Mouse (Mus musculus) layer of hippocampus, postnatal 10 days (tissue): ENCODE measurements around the gene Chd6. TPM values are rescaled to one million over a fixed set of nuclear protein-coding genes. Genes with fewer than 3 reads are reported as not detected.
A peak's percentile ranks its signal among the peaks of the same experiment; 100 is the strongest.

Experiments used
- DNase-seq, 2 experiments: peaks; one replicate each; pipeline ENCODE4 v3.0.0; 2021; ENCODE audit warnings: low spot score in 2 of 2
- total RNA-seq, 2 experiments: library from RNA; stranded (reverse); gene quantifications; 2 replicates each; pipeline ENCODE4 v1.2.3; 2021

Gene Chd6
- total RNA-seq, 2 experiments from 2014 or later = 55.9 to 63.9 TPM

GRCm38 (mm10) chr2:160934451-160934850 is 174.4 kb downstream of the Chd6 start:
- no peak for DNase-seq

GRCm38 (mm10) chr2:160933890-160934289 is 175.0 kb downstream of the Chd6 start:
- DNase-seq = no peak

DNA sequence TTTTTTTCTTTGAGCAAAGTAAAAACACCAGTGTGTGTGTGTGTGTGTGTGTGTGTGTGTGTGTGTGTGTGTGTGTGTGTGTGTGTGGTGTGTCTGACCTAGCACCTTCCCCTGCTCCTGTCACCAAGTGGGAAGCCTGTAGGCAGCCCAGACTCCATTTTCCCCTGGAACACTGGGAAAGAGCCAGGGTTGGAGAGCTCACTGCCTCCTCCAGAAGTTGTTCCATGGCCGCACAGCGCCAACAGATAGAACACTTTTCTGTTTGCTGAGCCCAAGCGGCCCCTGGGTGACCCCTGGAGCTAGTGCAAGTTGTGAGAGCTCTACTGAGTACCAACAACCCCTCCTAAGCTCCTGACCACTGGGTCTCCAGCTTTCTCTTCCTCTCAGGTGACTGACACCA is 175.9 kb downstream of the Chd6 start:
- DNase-seq = no peak

DNA sequence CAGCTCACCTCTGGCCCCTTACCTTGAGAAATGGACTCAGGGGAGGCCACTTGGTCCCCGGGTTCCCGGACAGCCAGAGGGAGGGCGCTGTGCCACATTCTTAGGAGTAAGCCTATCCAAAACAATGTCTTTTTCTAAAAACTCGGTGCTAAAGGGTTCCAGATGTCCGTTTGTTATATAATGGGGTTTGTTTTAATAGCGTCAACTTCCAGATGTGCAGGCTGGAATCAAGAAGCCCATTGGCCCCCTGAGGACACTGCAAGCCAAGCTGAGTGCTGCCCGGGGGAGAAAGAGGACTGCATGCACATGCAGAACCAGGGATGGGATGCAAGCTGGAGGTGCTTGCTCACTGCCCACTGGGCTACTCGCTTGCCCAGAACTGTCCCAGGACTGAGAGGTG is 176.6 kb downstream of the Chd6 start:
- DNase-seq = no peak

- DNase-seq = no peak
Measured at GRCm38 (mm10) chr2:160931378-160931777, 177.5 kb downstream of the Chd6 start.

DNA sequence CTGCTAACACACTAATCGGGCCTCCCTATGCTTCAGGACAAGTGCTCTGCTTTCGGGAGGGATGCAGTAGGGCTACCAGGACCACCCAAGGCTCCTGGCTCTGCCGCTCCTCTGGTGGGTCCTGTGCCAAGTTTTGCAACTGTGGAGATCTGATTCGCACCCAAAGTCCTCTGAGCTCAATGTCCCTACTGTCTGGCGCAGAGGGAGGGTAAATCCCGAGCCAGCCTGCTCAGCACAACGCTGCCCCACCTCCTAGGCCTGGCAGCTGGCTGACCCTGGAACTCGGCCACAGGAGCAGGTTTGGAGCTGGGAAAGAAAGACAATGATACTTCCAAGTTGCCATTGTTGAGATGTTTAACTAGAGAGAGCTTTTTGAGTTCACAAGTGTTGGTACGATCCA is 183.7 kb downstream of the Chd6 start:
- DNase-seq = peak; percentile 56 to 64

- no peak for DNase-seq
Measured at GRCm38 (mm10) chr2:160921285-160921684, 187.6 kb downstream of the Chd6 start.

DNA sequence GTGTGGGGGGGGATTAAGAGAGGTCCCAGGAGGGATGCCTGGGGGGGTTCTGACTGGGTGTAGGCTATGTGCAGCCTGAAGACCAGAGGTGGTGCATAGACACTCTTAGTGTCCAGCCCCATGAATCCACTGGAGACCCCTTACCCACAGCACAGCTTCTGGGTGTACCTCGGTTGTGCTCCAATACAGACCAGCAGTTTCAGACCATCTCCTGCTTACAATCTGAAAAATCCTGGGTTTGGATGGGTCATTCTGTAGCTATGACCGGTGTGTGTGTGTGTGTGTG is 190.0 kb downstream of the Chd6 start:
- no peak for DNase-seq

DNA sequence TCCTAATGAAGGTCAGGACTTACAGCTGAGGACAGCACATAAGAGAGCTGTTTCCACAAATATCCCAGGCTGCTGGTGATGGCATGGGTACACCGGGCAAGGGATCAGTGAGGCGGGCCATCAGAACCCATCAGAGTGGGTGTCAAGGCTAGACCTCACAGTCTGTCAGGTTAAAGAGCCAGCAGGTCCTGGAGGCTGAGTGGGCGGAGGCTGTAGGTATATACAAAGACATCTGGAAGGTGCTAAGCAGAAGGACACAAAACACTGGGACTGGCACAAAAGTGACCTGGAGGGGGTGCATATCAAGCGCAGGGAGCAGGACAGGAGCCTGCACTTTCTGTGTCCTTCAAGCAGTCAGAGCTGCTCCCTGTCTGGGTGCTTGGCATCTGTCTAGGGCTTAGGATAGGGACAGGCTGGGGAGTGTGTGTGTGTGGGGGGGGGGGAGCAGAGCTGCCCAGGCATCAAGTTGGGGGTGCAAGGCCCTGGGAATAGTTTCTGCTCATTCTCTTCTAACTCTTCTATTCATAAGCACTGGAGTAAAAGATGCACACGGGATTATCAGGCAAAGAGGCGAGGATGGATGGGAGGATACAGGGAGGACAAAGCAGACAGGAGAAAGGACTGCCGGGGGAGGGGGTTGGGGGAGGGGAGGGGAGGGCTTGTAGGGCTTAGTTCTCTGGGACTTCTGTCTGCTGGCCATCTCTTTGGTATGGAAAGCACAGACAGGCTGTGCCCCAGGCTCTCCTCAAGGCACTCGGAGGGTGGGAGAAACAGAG is 190.5 kb downstream of the Chd6 start:
- no peak for DNase-seq

DNA sequence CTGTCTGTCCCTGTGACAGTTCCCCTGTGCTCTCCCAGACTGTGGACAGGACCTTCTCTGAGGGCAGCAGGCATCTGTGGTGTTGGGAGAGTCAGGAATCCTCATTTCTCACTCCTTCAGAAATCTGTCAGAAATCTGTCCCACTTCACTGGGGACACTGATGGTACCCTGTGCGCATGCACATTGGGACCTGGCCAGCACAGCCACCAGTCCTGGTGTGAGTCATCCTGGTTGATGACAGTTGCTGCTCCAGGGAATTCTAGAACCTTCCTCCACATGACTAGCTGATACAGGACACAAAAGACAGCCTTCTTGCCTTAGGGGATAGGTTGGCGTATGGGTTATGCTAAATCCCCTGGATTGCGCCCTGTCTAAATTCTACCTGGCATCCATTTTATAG is 191.6 kb downstream of the Chd6 start:
- no peak for DNase-seq

GRCm38 (mm10) chr2:160916714-160917113 is 192.2 kb downstream of the Chd6 start:
- DNase-seq = no peak

DNA sequence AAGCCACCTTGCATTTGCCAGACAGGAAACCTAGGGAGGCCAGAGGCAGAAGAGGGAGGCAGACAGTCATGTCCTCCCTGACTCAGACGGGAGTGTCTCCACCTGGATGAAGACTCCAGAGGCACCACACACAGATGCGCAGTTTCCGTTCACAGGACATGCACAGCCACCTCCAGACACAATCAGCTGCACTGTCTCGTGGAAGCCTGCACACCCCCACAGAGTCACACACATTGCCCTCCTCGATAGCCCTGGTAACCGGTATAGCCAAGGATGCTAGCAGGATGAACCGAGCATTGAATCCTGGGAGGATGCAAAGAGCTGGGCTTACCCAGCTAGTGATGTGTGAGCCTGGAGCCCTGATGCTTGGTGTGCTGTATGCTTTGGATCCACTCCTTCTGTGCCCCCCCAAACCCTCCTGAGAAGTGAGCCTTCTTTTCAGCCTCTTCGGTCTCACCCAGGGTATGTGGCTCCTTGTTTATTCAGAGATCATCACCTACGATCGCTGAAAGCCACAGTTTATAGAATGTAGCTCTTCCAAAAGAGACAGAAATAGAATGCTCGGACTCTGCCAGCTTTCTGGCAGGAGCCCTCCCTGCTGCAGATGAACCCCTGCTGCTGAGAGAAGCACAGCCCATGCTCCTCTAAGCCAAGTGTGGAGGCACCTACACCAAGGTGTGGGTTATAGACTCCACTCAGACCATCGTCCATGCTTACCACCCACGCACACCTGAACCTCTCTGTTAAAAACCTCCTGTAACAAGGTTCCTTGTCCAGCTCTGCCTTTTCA is 192.9 kb downstream of the Chd6 start:
- no peak for DNase-seq

GRCm38 (mm10) chr2:160914656-160915055 is 194.2 kb downstream of the Chd6 start:
- DNase-seq = no peak

- DNase-seq = peak in 1 of 2 experiments; percentile 13
Measured at GRCm38 (mm10) chr2:160912231-160912671, 196.6 kb downstream of the Chd6 start, which contains the start of gene Emilin3. Gene Emilin3, minus strand, starts transcription at chr2:160912328.

GRCm38 (mm10) chr2:160911558-160912201 is 197.2 kb downstream of the Chd6 start:
- DNase-seq = peak; percentile 14 to 27

GRCm38 (mm10) chr2:160910633-160911032 is 198.2 kb downstream of the Chd6 start:
- no peak for DNase-seq

- no peak for DNase-seq
Measured at GRCm38 (mm10) chr2:160908607-160909006, 200.3 kb downstream of the Chd6 start.

DNA sequence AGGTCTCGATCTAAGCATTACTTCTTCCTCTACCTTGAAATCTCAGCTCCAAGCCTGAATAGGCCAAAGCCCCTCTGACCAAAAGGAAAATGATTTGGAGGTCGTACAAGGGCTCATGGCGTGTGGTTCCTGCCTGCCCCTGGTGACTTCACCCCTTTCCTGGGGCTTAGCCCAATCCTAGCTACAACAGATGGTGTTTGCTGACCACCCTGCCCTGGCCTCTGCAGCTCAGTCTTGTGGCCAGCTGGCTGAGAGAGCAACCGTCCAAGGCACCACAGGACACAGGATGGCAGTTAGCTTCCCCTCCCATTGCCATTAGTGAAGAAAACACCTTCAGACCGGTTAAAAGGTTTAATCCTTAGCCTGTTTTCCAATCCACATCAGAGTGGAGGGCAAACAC is 202.8 kb downstream of the Chd6 start:
- no peak for DNase-seq

DNA sequence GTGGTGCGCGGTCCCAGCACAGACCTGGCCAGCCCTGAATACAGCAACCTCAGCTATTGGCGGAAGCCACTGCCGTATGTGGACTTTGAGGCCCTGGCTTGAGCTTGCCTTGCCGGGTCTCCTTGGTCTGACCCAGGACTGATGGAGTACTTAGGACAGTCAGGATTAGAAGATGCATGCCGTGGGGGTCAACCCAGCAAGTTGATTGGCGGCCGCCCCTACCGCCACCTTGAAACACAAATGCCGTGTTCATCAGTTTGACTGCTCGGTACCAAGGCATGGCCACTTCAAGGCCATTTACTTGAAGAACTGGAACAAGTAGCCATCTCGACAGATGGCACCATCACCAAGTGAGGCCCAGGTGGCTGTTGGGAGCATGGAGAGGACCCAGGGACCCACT is 203.6 kb downstream of the Chd6 start:
- DNase-seq = no peak

DNA sequence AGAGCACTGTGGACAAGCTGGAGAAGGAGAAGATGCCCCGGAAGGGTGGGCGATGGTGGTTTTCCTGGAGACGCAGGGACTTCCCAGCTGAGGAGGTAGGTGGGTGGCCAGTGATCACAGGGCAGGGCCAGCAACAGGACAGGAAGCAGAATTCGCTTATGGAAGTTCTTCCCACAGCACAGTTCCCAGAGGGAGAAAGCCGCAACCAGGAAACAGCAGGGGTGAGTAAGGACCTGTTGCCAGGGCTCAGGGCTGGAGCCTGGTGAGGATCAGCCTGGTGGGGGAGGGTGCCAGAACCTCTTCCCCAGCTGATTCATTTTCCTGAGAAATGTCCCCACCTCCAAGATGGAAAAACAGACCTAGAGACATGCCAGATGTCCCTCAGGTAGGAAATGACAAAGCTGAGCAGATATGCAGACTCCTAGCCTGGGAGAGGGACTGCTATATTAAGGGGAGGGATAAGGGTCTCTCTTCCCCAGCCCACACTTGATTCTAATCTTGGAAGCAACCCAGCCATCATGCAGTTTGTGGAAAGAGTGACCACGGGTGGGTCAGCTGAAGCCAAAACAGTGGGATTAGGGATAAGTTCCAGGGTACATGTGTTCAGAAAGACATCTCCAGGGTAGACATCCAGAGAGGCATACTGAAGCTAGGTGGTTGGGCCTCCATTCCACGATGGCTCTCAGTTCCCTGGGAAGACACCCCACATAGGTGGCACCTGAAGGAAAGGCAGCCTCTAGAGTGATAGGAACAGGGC is 207.0 kb downstream of the Chd6 start:
- no peak for DNase-seq
